Mouse (Mus musculus) cerebellum, postnatal 36 days (tissue): ENCODE results near the gene Creb5.

ENCODE experiments used
- DNase-seq, 2 experiments: peaks; one replicate each; pipeline ENCODE4 v3.0.0; 2021 to 2022; ENCODE audit warnings: mixed read lengths in 2 of 2

The Creb5 gene

GRCm38 (mm10) chr6:53287038-53287561 is at the start of gene Creb5:
TSS of gene Creb5 (plus strand) at chr6:53287270.
- peak; percentile 94 to 96 for DNase-seq

GRCm38 (mm10) chr6:53259841-53260240 is 27.2 kb upstream of the Creb5 start:
- DNase-seq, result peak; percentile 71 to 76

GRCm38 (mm10) chr6:53262401-53262800 is 24.7 kb upstream of the Creb5 start:
- DNase-seq, result peak in 1 of 2 experiments; percentile 19

GRCm38 (mm10) chr6:53267036-53267435 is 20.0 kb upstream of the Creb5 start:
- peak in 1 of 2 experiments; percentile 19 for DNase-seq

GRCm38 (mm10) chr6:53267732-53268505 is 19.2 kb upstream of the Creb5 start:
- no peak for DNase-seq

- DNase-seq, result no peak
Measured at GRCm38 (mm10) chr6:53271216-53271615, 15.9 kb upstream of the Creb5 start.

- DNase-seq, result no peak
Measured at GRCm38 (mm10) chr6:53271636-53272035, 15.4 kb upstream of the Creb5 start.

GRCm38 (mm10) chr6:53286389-53287037 is 557 bp upstream of the Creb5 start:
- peak; percentile 75 to 78 for DNase-seq

- peak; percentile 46 to 55 for DNase-seq
Measured at GRCm38 (mm10) chr6:53287562-53288381, 702 bp downstream of the Creb5 start.

GRCm38 (mm10) chr6:53288584-53289558 is 1.8 kb downstream of the Creb5 start:
- peak; percentile 12 to 15 for DNase-seq

GRCm38 (mm10) chr6:53289659-53290058 is 2.6 kb downstream of the Creb5 start:
- no peak for DNase-seq

- peak; percentile 20 to 23 for DNase-seq
Measured at GRCm38 (mm10) chr6:53290215-53290990, 3.3 kb downstream of the Creb5 start.

- DNase-seq, result no peak
Measured at GRCm38 (mm10) chr6:53292931-53293330, 5.9 kb downstream of the Creb5 start.

- DNase-seq, result no peak
Measured at GRCm38 (mm10) chr6:53297851-53298250, 10.8 kb downstream of the Creb5 start.

GRCm38 (mm10) chr6:53304201-53304600 is 17.1 kb downstream of the Creb5 start:
- DNase-seq, result no peak

- no peak for DNase-seq
Measured at GRCm38 (mm10) chr6:53306156-53306555, 19.1 kb downstream of the Creb5 start.

GRCm38 (mm10) chr6:53306710-53307109 is 19.6 kb downstream of the Creb5 start:
- no peak for DNase-seq

- DNase-seq, result no peak
Measured at GRCm38 (mm10) chr6:53308684-53309083, 21.6 kb downstream of the Creb5 start.

GRCm38 (mm10) chr6:53313604-53314003 is 26.5 kb downstream of the Creb5 start:
- DNase-seq, result no peak

- no peak for DNase-seq
Measured at GRCm38 (mm10) chr6:53314126-53314525, 27.1 kb downstream of the Creb5 start.
